Mouse (Mus musculus): Measurements from ENCODE around the gene Rpp14. TPM values are rescaled to one million over a fixed set of nuclear protein-coding genes. Genes with fewer than 3 reads are reported as not detected.

Gene Rpp14
- polyA plus RNA-seq, 1 experiment = 7.2 TPM

GRCm38 (mm10) chr14:8124046-8124881, 44.1 kb downstream of the Rpp14 start:
- Histone ChIP-seq H3K36me3 (ENCODE audit: control insufficient read depth, insufficient read depth, low read length) (peaks cover 11% of the 10 kb centered on the region), H3K27ac (ENCODE audit: control insufficient read depth, insufficient read depth, low read length) (no peak overlapping the region), H3K4me3 (ENCODE audit: control insufficient read depth, insufficient read depth, low read length) (no peak overlapping the region), H3K27me3 (ENCODE audit: control insufficient read depth, insufficient read depth, low read length) (no peaks in the 10 kb centered on the region), H3K4me1 (replicated peaks; ENCODE audit: control insufficient read depth, insufficient read depth, low read length) (no peaks in the 10 kb centered on the region)
- 90% methylated on average over 7 of the region's 7 CpGs for WGBS
- no peak for DNase-seq
- TF ChIP-seq POLR2A (IDR thresholded peaks at IDR 0.05; ENCODE audit: control insufficient read depth, extremely low read depth, insufficient read depth, low read length, poor library complexity) = no peak
- TF ChIP-seq CTCF (IDR thresholded peaks at IDR 0.05; ENCODE audit: borderline replicate concordance, control insufficient read depth, extremely low read depth, insufficient read depth, low read length, poor library complexity) = no peak

- WGBS = 87% methylated on average over 5 of the region's 5 CpGs
- H3K27me3 ChIP-seq (ENCODE audit: control insufficient read depth, insufficient read depth, low read length) = no peaks in the 10 kb centered on the region
- peaks cover 3% of the 10 kb centered on the region for H3K36me3 ChIP-seq (ENCODE audit: control insufficient read depth, insufficient read depth, low read length)
- no peak overlapping the region for H3K27ac ChIP-seq (ENCODE audit: control insufficient read depth, insufficient read depth, low read length)
- no peak overlapping the region for H3K4me3 ChIP-seq (ENCODE audit: control insufficient read depth, insufficient read depth, low read length)
- no peak for DNase-seq
- no peaks in the 10 kb centered on the region for H3K4me1 ChIP-seq (replicated peaks; ENCODE audit: control insufficient read depth, insufficient read depth, low read length)
- TF ChIP-seq CTCF (IDR thresholded peaks at IDR 0.05; ENCODE audit: borderline replicate concordance, control insufficient read depth, extremely low read depth, insufficient read depth, low read length, poor library complexity) = no peak
- TF ChIP-seq POLR2A (IDR thresholded peaks at IDR 0.05; ENCODE audit: control insufficient read depth, extremely low read depth, insufficient read depth, low read length, poor library complexity) = no peak
These were observed 47.8 kb downstream of the Rpp14 start for GRCm38 (mm10) chr14:8127971-8128370.

DNA sequence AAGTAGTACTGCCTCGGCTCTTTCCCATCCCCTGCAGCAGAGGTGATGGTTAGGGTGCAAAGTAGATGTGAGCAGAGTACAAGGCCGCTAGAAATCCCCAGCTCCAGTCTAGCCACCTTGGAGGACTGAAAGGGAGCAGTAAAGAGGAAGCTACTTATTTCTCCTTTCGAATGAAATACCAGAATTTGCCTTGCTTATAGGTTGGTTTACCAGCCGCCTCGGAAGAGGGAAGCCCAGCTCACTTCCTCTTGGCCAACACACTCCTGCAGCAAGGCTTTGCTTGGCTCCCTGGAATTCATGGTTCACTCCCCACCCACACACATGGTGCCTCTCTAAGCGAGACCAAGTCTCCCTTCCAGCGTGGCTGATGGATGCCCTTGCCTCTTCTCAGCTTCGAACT, 52.6 kb downstream of the Rpp14 start:
- H3K27me3 ChIP-seq (ENCODE audit: control insufficient read depth, insufficient read depth, low read length) = no peaks in the 10 kb centered on the region
- no peak overlapping the region for H3K4me3 ChIP-seq (ENCODE audit: control insufficient read depth, insufficient read depth, low read length)
- H3K36me3 ChIP-seq (ENCODE audit: control insufficient read depth, insufficient read depth, low read length) = no peaks in the 10 kb centered on the region; the same call in 1 of the 2 replicates
- no peaks in the 10 kb centered on the region for H3K4me1 ChIP-seq (replicated peaks; ENCODE audit: control insufficient read depth, insufficient read depth, low read length)
- no peak overlapping the region for H3K27ac ChIP-seq (ENCODE audit: control insufficient read depth, insufficient read depth, low read length)
- 63% methylated on average over 8 of the region's 8 CpGs for WGBS
- no peak for DNase-seq
- no peak for TF ChIP-seq CTCF (IDR thresholded peaks at IDR 0.05; ENCODE audit: borderline replicate concordance, control insufficient read depth, extremely low read depth, insufficient read depth, low read length, poor library complexity)
- TF ChIP-seq POLR2A (IDR thresholded peaks at IDR 0.05; ENCODE audit: control insufficient read depth, extremely low read depth, insufficient read depth, low read length, poor library complexity) = no peak

DNA sequence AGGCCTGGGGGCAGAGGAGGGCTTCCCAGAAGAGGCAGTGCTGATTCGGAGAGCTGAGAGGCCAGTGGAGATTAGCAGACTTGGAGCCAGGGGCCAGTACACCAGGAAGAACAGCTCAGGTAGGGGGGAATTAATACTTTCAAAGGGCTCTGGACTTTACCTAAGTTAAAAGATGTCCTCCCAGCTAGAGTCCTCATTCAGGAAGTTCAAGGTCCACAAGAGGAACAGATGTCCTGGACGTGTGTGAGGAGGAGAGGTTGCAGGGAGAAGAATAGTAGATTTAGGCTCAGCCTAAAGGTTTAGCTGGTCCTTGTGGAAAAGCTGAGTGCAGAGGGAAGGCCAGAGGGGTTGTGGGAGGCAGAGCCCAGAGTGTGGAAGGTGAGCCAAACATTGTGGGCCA, 54.1 kb downstream of the Rpp14 start:
- H3K4me1 ChIP-seq (replicated peaks; ENCODE audit: control insufficient read depth, insufficient read depth, low read length) = no peaks in the 10 kb centered on the region
- WGBS = 91% methylated on average over 2 of the region's 2 CpGs
- H3K36me3 ChIP-seq (ENCODE audit: control insufficient read depth, insufficient read depth, low read length) = no peaks in the 10 kb centered on the region; the same call in 1 of the 2 replicates
- TF ChIP-seq CTCF (IDR thresholded peaks at IDR 0.05; ENCODE audit: borderline replicate concordance, control insufficient read depth, extremely low read depth, insufficient read depth, low read length, poor library complexity) (no peak), POLR2A (IDR thresholded peaks at IDR 0.05; ENCODE audit: control insufficient read depth, extremely low read depth, insufficient read depth, low read length, poor library complexity) (no peak)
- no peak for DNase-seq
- H3K27ac ChIP-seq (ENCODE audit: control insufficient read depth, insufficient read depth, low read length) = no peak overlapping the region
- H3K27me3 ChIP-seq (ENCODE audit: control insufficient read depth, insufficient read depth, low read length) = no peaks in the 10 kb centered on the region
- H3K4me3 ChIP-seq (ENCODE audit: control insufficient read depth, insufficient read depth, low read length) = no peak overlapping the region

GRCm38 (mm10) chr14:8135130-8135529, 55.0 kb downstream of the Rpp14 start:
- no peak for TF ChIP-seq CTCF (IDR thresholded peaks at IDR 0.05; ENCODE audit: borderline replicate concordance, control insufficient read depth, extremely low read depth, insufficient read depth, low read length, poor library complexity)
- TF ChIP-seq POLR2A (IDR thresholded peaks at IDR 0.05; ENCODE audit: control insufficient read depth, extremely low read depth, insufficient read depth, low read length, poor library complexity) = no peak
- H3K27me3 ChIP-seq (ENCODE audit: control insufficient read depth, insufficient read depth, low read length) = no peaks in the 10 kb centered on the region
- H3K27ac ChIP-seq (ENCODE audit: control insufficient read depth, insufficient read depth, low read length) = no peak overlapping the region
- no peak for DNase-seq
- no peaks in the 10 kb centered on the region; the same call in 1 of the 2 replicates for H3K36me3 ChIP-seq (ENCODE audit: control insufficient read depth, insufficient read depth, low read length)
- H3K4me1 ChIP-seq (replicated peaks; ENCODE audit: control insufficient read depth, insufficient read depth, low read length) = 0 out of 2 replicates have a peak, but pooled peaks cover under 1% of the 10 kb centered on the region
- WGBS = 95% methylated on average over 3 of the region's 3 CpGs
- no peak overlapping the region for H3K4me3 ChIP-seq (ENCODE audit: control insufficient read depth, insufficient read depth, low read length)

GRCm38 (mm10) chr14:8139724-8140710, 59.9 kb downstream of the Rpp14 start:
- H3K27me3 ChIP-seq (ENCODE audit: control insufficient read depth, insufficient read depth, low read length) = no peaks in the 10 kb centered on the region
- TF ChIP-seq POLR2A (IDR thresholded peaks at IDR 0.05; ENCODE audit: control insufficient read depth, extremely low read depth, insufficient read depth, low read length, poor library complexity) (no peak), CTCF (IDR thresholded peaks at IDR 0.05; ENCODE audit: borderline replicate concordance, control insufficient read depth, extremely low read depth, insufficient read depth, low read length, poor library complexity) (no peak)
- H3K27ac ChIP-seq (ENCODE audit: control insufficient read depth, insufficient read depth, low read length) = no peak overlapping the region
- H3K4me3 ChIP-seq (ENCODE audit: control insufficient read depth, insufficient read depth, low read length) = no peak overlapping the region
- 82% methylated on average over 23 of the region's 23 CpGs for WGBS
- peak; percentile 26 for DNase-seq
- H3K4me1 ChIP-seq (replicated peaks; ENCODE audit: control insufficient read depth, insufficient read depth, low read length) = 0 out of 2 replicates have a peak, but pooled peaks cover 2% of the 10 kb centered on the region
- H3K36me3 ChIP-seq (ENCODE audit: control insufficient read depth, insufficient read depth, low read length) = peaks cover 23% of the 10 kb centered on the region
